Mouse (Mus musculus): ENCODE measurements around the gene 4930451I11Rik. TPM values are rescaled to one million over a fixed set of nuclear protein-coding genes. Genes with fewer than 3 reads are reported as not detected.
A peak's percentile ranks its signal among the peaks of the same experiment; 100 is the strongest.

Gene 4930451I11Rik
- polyA plus RNA-seq, 1 experiment from 2014 or later, result not detected

DNA sequence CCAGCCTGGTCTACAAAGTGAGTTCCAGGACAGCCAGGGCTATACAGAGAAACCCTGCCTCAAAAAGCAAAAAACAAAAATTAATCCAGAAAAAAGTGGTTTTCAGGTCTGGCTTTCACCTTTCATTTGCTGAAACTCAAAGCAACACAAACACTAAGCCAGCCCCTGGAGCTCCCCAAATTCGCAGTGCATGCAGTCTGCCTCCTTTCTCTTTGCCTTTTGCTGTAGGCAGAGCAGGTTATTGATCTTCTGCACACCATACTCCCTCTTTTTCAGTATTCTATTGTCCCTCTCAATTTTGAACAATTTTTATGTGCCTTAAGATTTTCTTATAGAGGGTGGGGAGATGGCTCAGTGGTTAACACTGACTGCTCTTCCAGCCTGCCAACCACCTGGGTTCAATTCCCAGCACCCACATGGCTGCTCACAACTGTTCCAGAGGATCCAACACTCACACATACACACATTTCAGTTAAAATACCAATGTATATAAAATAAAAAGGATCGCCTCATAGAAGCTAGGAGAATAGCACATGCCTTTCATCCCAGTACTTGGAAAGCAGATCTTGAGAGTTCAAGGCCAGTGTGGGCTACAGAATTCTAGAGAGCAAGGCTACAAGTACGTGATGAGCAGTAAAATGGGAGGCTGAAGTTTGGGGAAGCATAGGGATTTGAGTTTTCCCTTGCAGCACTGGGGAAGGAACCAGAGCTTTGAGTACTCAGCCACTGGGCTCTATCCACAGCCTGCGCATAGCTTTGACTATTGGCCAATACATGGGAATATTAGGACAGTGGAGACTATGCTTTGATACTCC is 37.8 kb downstream of the 4930451I11Rik start:
- Histone ChIP-seq H3K27me3 (ENCODE audit: control insufficient read depth, insufficient read depth, low read length) (no peaks in the 10 kb centered on the region), H3K27ac (replicated peaks) (no peak overlapping the region), H3K4me1 (replicated peaks; ENCODE audit: control insufficient read depth, insufficient read depth) (no peaks in the 10 kb centered on the region), H3K9me3 (ENCODE audit: control insufficient read depth, low read length) (no peaks in the 10 kb centered on the region), H3K4me2 (replicated peaks; ENCODE audit: low read depth) (no peak overlapping the region), H3K36me3 (ENCODE audit: control insufficient read depth, insufficient read depth, low read length) (peaks cover 22% of the 10 kb centered on the region; the same call in 1 of the 2 replicates), H3K9ac (ENCODE audit: low read length) (no peak overlapping the region), H3K4me3 (ENCODE audit: low read depth, low read length) (no peak overlapping the region)
- no peak for TF ChIP-seq EP300 (optimal IDR thresholded peaks at IDR 0.05)
- no peak for TF ChIP-seq CTCF (IDR thresholded peaks at IDR 0.05; ENCODE audit: low read depth)
- DNase-seq (ENCODE audit: low spot score) (no peak), ATAC-seq (ENCODE audit: low FRiP score, low TSS enrichment) (no peak)
- 70% methylated on average over 4 of the region's 4 CpGs for WGBS

GRCm38 (mm10) chr7:126792721-126793443 is 38.6 kb downstream of the 4930451I11Rik start:
- no peak for TF ChIP-seq CTCF (IDR thresholded peaks at IDR 0.05; ENCODE audit: low read depth)
- TF ChIP-seq EP300 (optimal IDR thresholded peaks at IDR 0.05), result no peak
- no peaks in the 10 kb centered on the region for H3K4me1 ChIP-seq (replicated peaks; ENCODE audit: control insufficient read depth, insufficient read depth)
- peaks cover 26% of the 10 kb centered on the region for H3K36me3 ChIP-seq (ENCODE audit: control insufficient read depth, insufficient read depth, low read length)
- WGBS, result 17% methylated on average over 11 of the region's 11 CpGs
- H3K9ac ChIP-seq (ENCODE audit: low read length), result 0 out of 2 replicates have a peak overlapping the region, but pooled peaks have one; percentile 18
- H3K27ac ChIP-seq (replicated peaks), result peak overlapping the region; percentile 99
- H3K4me3 ChIP-seq (ENCODE audit: low read depth, low read length), result peak overlapping the region; percentile 96
- peak; percentile 3; the same call in 1 of the 2 replicates for ATAC-seq (ENCODE audit: low FRiP score, low TSS enrichment)
- no peaks in the 10 kb centered on the region for H3K9me3 ChIP-seq (ENCODE audit: control insufficient read depth, low read length)
- no peak for DNase-seq (ENCODE audit: low spot score)
- peak overlapping the region; percentile 58 for H3K4me2 ChIP-seq (replicated peaks; ENCODE audit: low read depth)
- no peaks in the 10 kb centered on the region for H3K27me3 ChIP-seq (ENCODE audit: control insufficient read depth, insufficient read depth, low read length)

- Histone ChIP-seq H3K9ac (ENCODE audit: low read length) (peak within 1 kb of the TSS; percentile 96), H3K4me1 (replicated peaks; ENCODE audit: control insufficient read depth, insufficient read depth) (no peaks in the 10 kb centered on the region), H3K27me3 (ENCODE audit: control insufficient read depth, insufficient read depth, low read length) (no peaks in the 10 kb centered on the region), H3K4me3 (ENCODE audit: low read depth, low read length) (peak within 1 kb of the TSS; percentile 96), H3K9me3 (ENCODE audit: control insufficient read depth, low read length) (no peaks in the 10 kb centered on the region), H3K4me2 (replicated peaks; ENCODE audit: low read depth) (peak within 1 kb of the TSS; percentile 64), H3K27ac (replicated peaks) (peak within 1 kb of the TSS; percentile 99), H3K36me3 (ENCODE audit: control insufficient read depth, insufficient read depth, low read length) (peaks cover 33% of the 10 kb centered on the region)
- ATAC-seq (ENCODE audit: low FRiP score, low TSS enrichment) (peak; percentile 93), DNase-seq (ENCODE audit: low spot score) (peak; percentile 99)
- no peak; the same call in none of the 2 replicates for TF ChIP-seq CTCF (IDR thresholded peaks at IDR 0.05; ENCODE audit: low read depth)
- no peak for TF ChIP-seq EP300 (optimal IDR thresholded peaks at IDR 0.05)
- under 1% methylated on average over 77 of the region's 83 CpGs for WGBS
Measured at GRCm38 (mm10) chr7:126791851-126792720, 39.4 kb downstream of the 4930451I11Rik start, which contains the start of gene Ppp4c. Gene Ppp4c, minus strand, starts transcription at chr7:126792496.

GRCm38 (mm10) chr7:126789141-126789540 is 42.3 kb downstream of the 4930451I11Rik start:
- TF ChIP-seq EP300 (optimal IDR thresholded peaks at IDR 0.05), result no peak
- no peak for TF ChIP-seq CTCF (IDR thresholded peaks at IDR 0.05; ENCODE audit: low read depth)
- peaks cover 38% of the 10 kb centered on the region for H3K36me3 ChIP-seq (ENCODE audit: control insufficient read depth, insufficient read depth, low read length)
- no peak for ATAC-seq (ENCODE audit: low FRiP score, low TSS enrichment)
- WGBS, result 84% methylated on average over 4 of the region's 4 CpGs
- no peak overlapping the region for H3K9ac ChIP-seq (ENCODE audit: low read length)
- DNase-seq (ENCODE audit: low spot score), result no peak
- no peaks in the 10 kb centered on the region for H3K4me1 ChIP-seq (replicated peaks; ENCODE audit: control insufficient read depth, insufficient read depth)
- H3K27ac ChIP-seq (replicated peaks), result no peak overlapping the region
- no peak overlapping the region for H3K4me2 ChIP-seq (replicated peaks; ENCODE audit: low read depth)
- H3K4me3 ChIP-seq (ENCODE audit: low read depth, low read length), result no peak overlapping the region
- H3K9me3 ChIP-seq (ENCODE audit: control insufficient read depth, low read length), result no peaks in the 10 kb centered on the region
- H3K27me3 ChIP-seq (ENCODE audit: control insufficient read depth, insufficient read depth, low read length), result no peaks in the 10 kb centered on the region

DNA sequence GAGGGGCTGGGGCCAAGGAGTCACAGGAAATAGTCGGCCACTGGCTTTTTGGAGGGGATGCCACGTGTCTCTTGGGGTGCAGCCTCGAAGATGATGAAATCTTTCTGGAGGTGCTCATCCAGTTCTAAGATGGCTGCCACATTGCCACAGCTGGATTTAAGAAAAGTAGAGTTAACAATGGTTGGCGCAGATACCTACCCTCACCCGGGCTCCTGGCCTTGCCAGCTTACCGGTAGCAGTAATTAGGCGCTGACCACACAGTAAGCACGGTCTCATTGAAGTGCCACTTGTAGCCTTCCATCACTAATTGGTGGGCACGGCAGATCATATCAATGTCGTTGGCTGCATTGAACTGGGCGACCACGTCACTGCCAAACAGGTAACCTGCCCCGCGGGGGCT is 45.3 kb downstream of the 4930451I11Rik start:
- DNase-seq (ENCODE audit: low spot score), result no peak
- WGBS, result 90% methylated on average over 14 of the region's 14 CpGs
- H3K27ac ChIP-seq (replicated peaks), result no peak overlapping the region
- no peak for TF ChIP-seq CTCF (IDR thresholded peaks at IDR 0.05; ENCODE audit: low read depth)
- TF ChIP-seq EP300 (optimal IDR thresholded peaks at IDR 0.05), result no peak
- H3K27me3 ChIP-seq (ENCODE audit: control insufficient read depth, insufficient read depth, low read length), result no peaks in the 10 kb centered on the region
- H3K9ac ChIP-seq (ENCODE audit: low read length), result no peak overlapping the region
- ATAC-seq (ENCODE audit: low FRiP score, low TSS enrichment), result no peak
- peaks cover 38% of the 10 kb centered on the region for H3K36me3 ChIP-seq (ENCODE audit: control insufficient read depth, insufficient read depth, low read length)
- H3K4me1 ChIP-seq (replicated peaks; ENCODE audit: control insufficient read depth, insufficient read depth), result peaks cover 2% of the 10 kb centered on the region
- no peak overlapping the region for H3K4me2 ChIP-seq (replicated peaks; ENCODE audit: low read depth)
- no peaks in the 10 kb centered on the region for H3K9me3 ChIP-seq (ENCODE audit: control insufficient read depth, low read length)
- H3K4me3 ChIP-seq (ENCODE audit: low read depth, low read length), result no peak overlapping the region
